Mouse (Mus musculus): ENCODE data around the gene Leap2. TPM values are rescaled to one million over a fixed set of nuclear protein-coding genes. Genes with fewer than 3 reads are reported as not detected.

Leap2 gene
- polyA plus RNA-seq, 1 experiment = not detected

- no peak for TF ChIP-seq CTCF (IDR thresholded peaks at IDR 0.05; ENCODE audit: insufficient read depth, low read length)
- TF ChIP-seq POLR2A (IDR thresholded peaks at IDR 0.05; ENCODE audit: borderline replicate concordance, extremely low read depth, low read depth, low read length) = no peak
- 92% methylated on average over 1 of the region's 1 CpGs for WGBS
- no peak for DNase-seq
- Histone ChIP-seq H3K4me3 (replicated peaks; ENCODE audit: extremely low read depth, low read depth, low read length) (no peak overlapping the region), H3K4me1 (ENCODE audit: control insufficient read depth, insufficient read depth, low read length) (no peaks in the 10 kb centered on the region)
These were observed 19.3 kb downstream of the Leap2 start for GRCm38 (mm10) chr11:53403638-53404037.

GRCm38 (mm10) chr11:53393856-53394255 is 29.1 kb downstream of the Leap2 start:
- 50% methylated on average over 1 of the region's 1 CpGs for WGBS
- H3K4me3 ChIP-seq (replicated peaks; ENCODE audit: extremely low read depth, low read depth, low read length) = no peak overlapping the region
- no peak for DNase-seq
- no peaks in the 10 kb centered on the region for H3K4me1 ChIP-seq (ENCODE audit: control insufficient read depth, insufficient read depth, low read length)
- TF ChIP-seq CTCF (IDR thresholded peaks at IDR 0.05; ENCODE audit: insufficient read depth, low read length) (no peak), POLR2A (IDR thresholded peaks at IDR 0.05; ENCODE audit: borderline replicate concordance, extremely low read depth, low read depth, low read length) (no peak)

GRCm38 (mm10) chr11:53383758-53384428 is 39.1 kb downstream of the Leap2 start:
- no peak for DNase-seq
- Histone ChIP-seq H3K4me3 (replicated peaks; ENCODE audit: extremely low read depth, low read depth, low read length) (no peak overlapping the region), H3K4me1 (ENCODE audit: control insufficient read depth, insufficient read depth, low read length) (no peaks in the 10 kb centered on the region; the same call in 1 of the 2 replicates)
- 90% methylated on average over 2 of the region's 2 CpGs for WGBS
- TF ChIP-seq POLR2A (IDR thresholded peaks at IDR 0.05; ENCODE audit: borderline replicate concordance, extremely low read depth, low read depth, low read length) (no peak), CTCF (IDR thresholded peaks at IDR 0.05; ENCODE audit: insufficient read depth, low read length) (no peak)

- H3K4me1 ChIP-seq (ENCODE audit: control insufficient read depth, insufficient read depth, low read length) = peaks cover 4% of the 10 kb centered on the region
- WGBS = 50% methylated on average over 1 of the region's 1 CpGs
- no peak overlapping the region for H3K4me3 ChIP-seq (replicated peaks; ENCODE audit: extremely low read depth, low read depth, low read length)
- DNase-seq = no peak
- no peak for TF ChIP-seq CTCF (IDR thresholded peaks at IDR 0.05; ENCODE audit: insufficient read depth, low read length)
These were observed 44.1 kb downstream of the Leap2 start for GRCm38 (mm10) chr11:53378918-53379317.

Other genes with a start within 250 kb of the Leap2 start
- gene Hspa4, start 122.7 kb downstream of the Leap2 start, polyA plus RNA-seq (2012; rRNA removed) = 22.0 and 24.9 TPM in 2 replicates
- gene Zcchc10, start 98.5 kb downstream of the Leap2 start, polyA plus RNA-seq (2012; rRNA removed) = 3.0 and 5.1 TPM in 2 replicates
- gene Aff4, start 72.3 kb downstream of the Leap2 start, polyA plus RNA-seq (2012; rRNA removed) = 14.0 and 20.4 TPM in 2 replicates
- 238 and 276 TPM in 2 replicates for gene Uqcrq, start 7.7 kb upstream of the Leap2 start, polyA plus RNA-seq (2012; rRNA removed)
- gene Gdf9, start 7.9 kb upstream of the Leap2 start, polyA plus RNA-seq (2012; rRNA removed) = 0.83 and 0.97 TPM in 2 replicates
- gene Gm10447, start 33.9 kb upstream of the Leap2 start, polyA plus RNA-seq (2012; rRNA removed) = 0.25 TPM in 2 replicates
- 3.0 and 3.2 TPM in 2 replicates for gene Shroom1, start 34.0 kb upstream of the Leap2 start, polyA plus RNA-seq (2012; rRNA removed)
- not detected in 2 replicates for gene Gm9837, start 47.3 kb upstream of the Leap2 start, polyA plus RNA-seq (2012; rRNA removed)
- not detected in 2 replicates for gene Gm9945, start 57.0 kb upstream of the Leap2 start, polyA plus RNA-seq (2012; rRNA removed)
- 0.86 and 0.98 TPM in 2 replicates for gene Sowaha, start 57.1 kb upstream of the Leap2 start, polyA plus RNA-seq (2012; rRNA removed)
- 40.8 and 49.5 TPM in 2 replicates for gene Sept8, start 96.1 kb upstream of the Leap2 start, polyA plus RNA-seq (2012; rRNA removed)
- gene Kif3a, start 144.2 kb upstream of the Leap2 start, polyA plus RNA-seq (2012; rRNA removed) = 5.4 and 8.5 TPM in 2 replicates
- gene Il4, start 195.5 kb upstream of the Leap2 start, polyA plus RNA-seq (2012; rRNA removed) = 0.46 TPM in 1 of 2 replicates, not detected in the other
- gene Il13, start 211.5 kb upstream of the Leap2 start, polyA plus RNA-seq (2012; rRNA removed) = not detected in 2 replicates